Mouse (Mus musculus) layer of hippocampus, postnatal 36 days (tissue): ENCODE measurements around the gene Cntn5. TPM values are rescaled to one million over a fixed set of nuclear protein-coding genes. Genes with fewer than 3 reads are reported as not detected.

ENCODE experiments used
- DNase-seq, 2 experiments: peaks; one replicate each; pipeline ENCODE4 v3.0.0; 2022
- total RNA-seq, 2 experiments: library from RNA; stranded (reverse); gene quantifications; 2 replicates each; pipeline ENCODE4 v1.2.3; 2021

The Cntn5 gene
- total RNA-seq, 2 experiments from 2014 or later: 8.7 to 10.1 TPM

- no peak for DNase-seq
These were observed 457.2 kb downstream of the Cntn5 start for GRCm38 (mm10) chr9:10447220-10447837.

- DNase-seq: no peak
These were observed 492.5 kb downstream of the Cntn5 start for GRCm38 (mm10) chr9:10412075-10412474.

DNA sequence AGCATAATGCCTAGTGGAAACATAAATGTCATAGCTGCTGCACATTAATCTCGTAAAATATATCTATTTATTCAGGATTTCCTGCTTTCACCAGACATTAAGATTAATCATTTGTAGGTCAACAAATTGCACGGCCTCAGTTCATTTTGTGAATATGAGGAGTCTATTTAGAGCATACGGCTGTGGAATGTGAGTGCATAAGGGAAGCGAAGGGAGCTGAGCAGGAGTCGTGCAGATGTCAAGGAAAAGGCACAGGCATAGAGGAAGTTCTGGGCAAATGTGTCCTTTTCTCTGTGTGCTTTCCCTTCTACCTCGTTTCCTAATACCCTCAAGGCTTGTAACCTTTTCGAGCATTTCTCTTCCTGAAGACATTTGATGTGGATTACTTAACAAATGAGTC, 504.5 kb downstream of the Cntn5 start:
- DNase-seq: no peak

GRCm38 (mm10) chr9:10389863-10390262, 514.7 kb downstream of the Cntn5 start:
- DNase-seq: no peak

GRCm38 (mm10) chr9:10384455-10384854, 520.1 kb downstream of the Cntn5 start:
- no peak for DNase-seq

DNA sequence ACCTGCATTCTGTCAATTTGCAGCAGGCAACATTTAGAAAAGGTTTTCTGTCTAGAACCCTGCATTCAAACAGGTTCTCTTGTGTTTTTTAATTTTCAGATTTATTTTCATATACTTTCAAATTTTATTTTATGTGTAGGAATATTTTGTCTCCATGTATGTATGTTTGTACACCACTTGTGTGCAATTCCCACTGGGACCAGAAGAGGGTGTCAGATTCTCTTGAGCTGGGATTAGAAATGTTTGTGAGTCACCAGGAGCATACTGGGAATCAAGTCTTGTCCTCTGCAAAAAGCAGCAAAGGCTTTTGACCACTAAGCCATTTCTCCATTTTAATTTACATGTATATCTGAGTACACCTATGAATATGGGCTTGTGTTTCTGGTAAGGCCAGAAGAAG, 521.4 kb downstream of the Cntn5 start:
- DNase-seq: no peak

GRCm38 (mm10) chr9:10381701-10382100, 522.9 kb downstream of the Cntn5 start:
- DNase-seq: no peak

DNA sequence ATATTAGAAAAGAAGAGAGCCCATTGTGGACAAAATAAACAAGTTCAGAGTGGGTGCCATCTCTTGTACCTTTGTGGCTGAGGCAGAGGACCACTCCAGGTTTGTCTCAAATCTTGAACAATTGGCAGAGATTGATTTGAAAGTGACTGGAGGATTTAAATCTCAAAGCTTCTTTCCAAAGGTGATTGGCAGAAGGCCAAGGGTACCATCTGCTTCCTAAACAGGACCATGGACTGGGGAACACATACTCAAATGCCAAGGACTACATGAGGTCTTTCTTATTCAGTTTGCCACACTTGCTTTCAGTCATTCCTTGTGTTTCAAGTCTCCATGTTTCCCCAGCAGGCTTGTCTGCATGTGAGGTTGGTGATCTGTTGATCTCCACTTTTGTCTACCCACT, 528.3 kb downstream of the Cntn5 start:
- DNase-seq: no peak

GRCm38 (mm10) chr9:10368971-10369370, 535.6 kb downstream of the Cntn5 start:
- DNase-seq: no peak

DNA sequence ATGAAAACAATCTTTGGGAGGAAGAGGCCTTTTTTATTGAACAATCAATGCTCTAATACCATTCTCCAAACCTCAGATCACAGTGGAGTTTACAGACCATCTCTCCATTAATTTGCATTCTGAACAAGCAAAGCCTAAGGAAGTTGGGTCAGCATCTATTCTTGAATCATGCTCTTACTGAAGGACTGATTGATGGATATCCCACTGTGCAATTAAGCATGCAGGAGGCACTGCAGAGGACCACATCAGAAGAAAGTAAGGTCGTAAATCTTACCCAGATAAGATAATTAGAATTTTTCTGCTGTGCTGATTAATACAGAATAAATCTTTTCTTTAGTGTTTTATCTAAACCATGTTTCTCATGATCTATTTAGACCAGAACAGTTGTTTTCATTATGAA, 536.2 kb downstream of the Cntn5 start:
- DNase-seq: no peak

GRCm38 (mm10) chr9:10366246-10366955, 538.2 kb downstream of the Cntn5 start:
- DNase-seq: no peak

- DNase-seq: no peak
These were observed 553.5 kb downstream of the Cntn5 start for GRCm38 (mm10) chr9:10350909-10351655.

DNA sequence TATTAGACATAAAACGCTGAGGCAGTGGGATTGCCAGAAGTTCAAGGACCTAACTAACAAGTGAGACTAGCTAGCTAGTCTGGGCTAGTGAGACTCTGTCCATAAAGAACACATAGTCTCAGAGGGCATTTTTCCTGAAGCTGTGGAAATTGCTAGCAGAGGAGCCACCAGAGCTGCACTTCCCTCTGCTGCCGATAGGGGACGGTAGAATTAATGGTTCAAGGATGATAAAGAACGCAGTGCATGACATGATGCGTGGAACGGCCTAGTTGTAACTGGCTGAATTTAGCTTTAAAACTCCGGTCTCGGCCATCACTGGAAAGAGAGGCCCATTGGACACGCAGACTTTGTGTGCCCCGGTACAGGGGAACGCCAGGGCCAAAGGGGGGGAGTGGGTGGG, 555.8 kb downstream of the Cntn5 start:
- DNase-seq: no peak

DNA sequence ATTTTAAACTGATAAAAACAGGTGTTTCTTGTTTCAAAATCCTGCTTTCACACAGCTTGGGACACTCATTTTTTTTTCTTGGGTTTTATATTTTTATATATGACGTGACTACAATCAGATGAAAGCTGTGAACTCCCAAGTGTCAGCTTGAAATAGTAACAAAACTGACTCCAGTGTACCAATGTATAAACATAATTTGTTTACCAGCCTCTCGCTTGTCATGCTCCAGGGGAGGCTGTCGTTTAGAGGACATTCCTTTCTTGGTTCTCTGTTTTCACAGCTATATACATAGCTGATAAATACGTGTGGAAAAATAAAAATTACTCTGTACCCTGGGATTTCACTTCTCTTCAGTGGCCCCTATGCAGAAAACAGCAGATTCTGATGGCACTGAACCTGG, 556.4 kb downstream of the Cntn5 start:
- no peak for DNase-seq

DNA sequence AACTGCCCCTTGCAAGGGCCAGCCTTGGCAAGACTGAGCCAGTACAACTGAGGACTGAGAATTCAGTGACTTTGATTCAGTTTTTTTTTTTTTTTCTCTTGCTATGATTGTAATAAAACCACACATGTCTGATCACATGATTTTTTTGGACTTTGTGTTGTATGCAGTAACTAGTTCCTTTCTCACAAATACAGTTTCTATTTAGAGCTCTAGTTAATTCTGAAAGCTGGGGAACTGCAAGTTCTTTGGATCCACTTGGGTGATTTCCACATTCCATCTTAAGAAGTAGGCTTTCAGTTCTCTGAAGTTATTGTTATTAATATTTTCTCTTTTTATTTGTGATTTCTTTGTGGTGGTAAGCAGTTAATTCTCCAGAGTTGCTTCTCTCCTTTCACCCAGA, 563.8 kb downstream of the Cntn5 start:
- DNase-seq: no peak

DNA sequence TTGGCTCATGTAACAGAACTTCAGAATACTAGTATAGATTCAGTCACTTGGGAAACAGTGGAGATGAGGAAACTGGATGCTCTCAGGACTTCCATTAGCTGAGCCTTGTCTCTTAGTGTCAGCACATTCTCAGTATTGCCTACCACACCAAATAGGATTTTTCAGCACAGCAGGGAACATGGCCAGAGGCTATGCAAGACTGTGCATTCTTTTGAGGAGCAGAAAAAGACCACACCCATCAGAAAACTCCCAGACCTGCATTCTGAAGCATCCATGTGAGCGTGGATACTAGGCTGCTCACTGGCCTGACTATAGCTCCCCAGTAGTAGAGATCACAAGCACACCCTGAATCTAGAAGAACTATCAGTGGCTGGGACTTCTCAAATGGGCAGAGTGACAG, 564.9 kb downstream of the Cntn5 start:
- no peak for DNase-seq

- DNase-seq: peak in 1 of 2 experiments; percentile 26
These were observed 579.7 kb downstream of the Cntn5 start for GRCm38 (mm10) chr9:10324697-10325368.

DNA sequence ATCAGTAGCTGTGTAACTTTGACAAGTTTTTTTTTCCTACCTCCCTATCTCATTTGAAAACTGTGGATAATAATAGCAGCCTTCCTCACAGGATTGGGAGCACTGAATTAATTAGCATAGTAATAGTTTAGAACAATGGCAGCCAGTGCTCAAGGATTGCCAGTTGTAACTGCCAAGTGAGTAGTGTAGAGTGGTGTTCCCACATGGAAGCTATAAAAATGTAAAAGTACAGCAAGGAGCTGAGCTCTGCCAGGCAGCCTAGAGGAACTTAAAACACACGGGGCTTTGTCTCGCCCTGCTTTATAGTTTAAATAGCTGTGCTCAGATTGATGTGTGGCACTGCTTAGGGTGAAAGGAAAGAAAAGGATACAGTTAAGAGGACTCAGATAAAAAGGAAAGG, 635.2 kb downstream of the Cntn5 start:
- peak in 1 of 2 experiments; percentile 6 for DNase-seq

DNA sequence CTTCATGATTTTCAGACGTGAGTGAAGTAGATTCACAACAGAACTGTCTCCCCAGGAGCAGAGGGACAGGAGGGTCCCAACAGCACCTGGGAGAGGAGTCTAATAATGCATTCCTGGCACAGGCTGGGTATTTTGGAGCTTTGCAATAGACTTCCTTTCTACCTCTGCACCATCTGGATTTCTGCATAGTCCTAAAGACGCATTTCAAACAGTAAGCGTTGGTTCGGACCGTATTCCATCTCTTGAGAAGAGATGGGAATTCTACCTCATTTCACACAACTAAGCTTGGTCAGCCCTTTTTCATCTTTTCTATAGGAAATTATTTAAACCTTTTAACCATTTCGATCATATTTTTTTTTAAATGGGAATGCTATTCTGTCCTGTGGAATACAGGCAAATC, 635.7 kb downstream of the Cntn5 start:
- no peak for DNase-seq

- no peak for DNase-seq
These were observed 639.0 kb downstream of the Cntn5 start for GRCm38 (mm10) chr9:10265616-10266015.

DNA sequence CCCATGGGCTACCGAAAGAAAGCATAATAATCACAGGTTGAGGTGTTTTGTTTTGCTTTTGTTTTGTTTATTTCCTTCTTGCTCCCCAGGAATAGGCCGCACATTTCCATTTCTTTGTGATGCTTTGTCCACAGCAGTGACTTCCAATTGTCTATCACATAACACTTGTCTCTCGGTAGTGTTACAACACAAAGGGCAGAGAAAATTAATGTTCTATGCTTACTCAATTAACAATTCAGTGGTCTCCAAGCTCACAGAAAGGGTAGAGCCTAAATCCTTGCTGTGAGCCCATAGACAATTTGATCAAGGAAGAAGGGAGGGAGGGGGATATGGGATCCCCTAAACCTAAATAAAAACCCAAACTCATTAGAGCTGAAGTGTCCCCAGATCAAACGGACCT, 671.2 kb downstream of the Cntn5 start:
- DNase-seq: no peak

DNA sequence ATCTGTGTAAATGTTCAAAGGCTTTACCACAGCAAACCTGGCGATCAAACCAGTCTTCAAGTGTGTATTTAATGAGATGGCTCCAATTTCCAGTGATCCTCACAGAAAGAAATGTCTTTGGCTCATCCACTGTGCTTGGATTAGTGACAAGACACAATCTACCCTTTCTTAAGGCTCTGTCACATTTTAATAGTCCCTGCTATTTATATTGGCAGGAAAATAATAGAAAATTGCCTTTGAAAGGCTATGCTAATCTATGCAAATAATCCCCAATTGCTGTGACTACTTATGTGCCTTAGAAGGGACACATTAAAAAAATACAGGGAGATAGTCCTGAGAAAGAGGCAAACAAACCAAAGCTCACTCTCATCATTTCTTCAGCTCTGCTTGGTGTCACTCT, 672.5 kb downstream of the Cntn5 start:
- no peak for DNase-seq

DNA sequence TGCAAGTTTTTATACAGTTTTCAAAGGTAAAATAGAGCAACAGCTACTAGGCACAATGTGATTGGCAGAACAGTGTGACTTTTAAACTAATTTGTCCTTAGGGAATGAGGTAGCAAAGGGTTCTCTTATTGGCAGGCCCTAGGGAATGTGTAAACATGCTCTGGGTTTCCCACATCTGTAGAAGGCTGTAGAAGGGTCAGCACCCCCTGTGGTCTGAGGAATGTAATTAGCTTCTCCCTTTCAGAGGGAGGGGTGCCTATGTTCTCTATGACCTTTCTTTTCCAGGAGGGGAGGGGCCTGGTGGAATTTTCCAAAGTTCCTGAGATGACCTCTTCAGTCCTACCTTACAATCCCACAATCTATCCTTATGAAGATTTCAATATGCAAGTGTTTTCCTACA, 673.6 kb downstream of the Cntn5 start:
- no peak for DNase-seq
